Mouse (Mus musculus) liver, embryonic 14.5 days (tissue): Measurements from ENCODE around the gene H2-M5.

Experiments
- CTCF ChIP-seq: IDR thresholded peaks from 2 replicates; pipeline ENCODE4 v1.5.1; 2016; ENCODE audit warnings: antibody characterized with exemption, low read depth, control low read depth
- EP300 ChIP-seq: IDR thresholded peaks from 2 replicates; pipeline ENCODE4 v1.6.1; 2016; ENCODE audit warnings: antibody characterized with exemption, low read depth

GRCm38 (mm10) chr17:36998477-36998876 lies 9.1 kb upstream of the H2-M5 start:
- no peak for TF ChIP-seq CTCF
- no peak for TF ChIP-seq EP300
